Mouse (Mus musculus): ENCODE measurements around the gene 1700056E22Rik. TPM values are rescaled to one million over a fixed set of nuclear protein-coding genes. Genes with fewer than 3 reads are reported as not detected.

1700056E22Rik gene
- polyA plus RNA-seq, 1 experiment from 2014 or later, result 2.5 TPM

DNA sequence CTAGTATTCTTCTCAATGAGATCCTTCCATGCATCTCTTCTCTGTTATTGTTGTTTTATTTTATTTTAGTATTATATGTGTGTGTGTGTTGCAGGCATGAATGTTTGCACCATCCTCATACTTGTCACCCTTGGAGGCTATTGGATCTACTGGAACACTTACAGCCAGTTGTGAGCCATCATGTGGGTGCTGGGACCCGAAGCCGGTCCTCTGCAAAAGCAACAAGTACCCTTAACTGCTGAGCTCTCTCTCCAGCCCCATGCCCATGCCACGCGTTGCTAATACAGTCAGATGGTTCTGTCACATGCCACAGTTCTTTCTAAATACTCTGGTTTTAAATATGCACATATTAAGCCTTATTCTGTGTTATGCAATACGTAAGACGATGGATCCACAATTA is 22.8 kb downstream of the 1700056E22Rik start:
- 97% methylated on average over 6 of the region's 6 CpGs for WGBS
- Histone ChIP-seq H3K4me3 (replicated peaks) (no peak overlapping the region), H3K36me3 (replicated peaks) (no peaks in the 10 kb centered on the region), H3K4me2 (no peak overlapping the region), H3K27ac (no peak overlapping the region), H3K9ac (no peak overlapping the region), H3K4me1 (no peaks in the 10 kb centered on the region), H3K27me3 (no peaks in the 10 kb centered on the region), H3K9me3 (no peaks in the 10 kb centered on the region)
- no peak for ATAC-seq (ENCODE audit: low FRiP score)

DNA sequence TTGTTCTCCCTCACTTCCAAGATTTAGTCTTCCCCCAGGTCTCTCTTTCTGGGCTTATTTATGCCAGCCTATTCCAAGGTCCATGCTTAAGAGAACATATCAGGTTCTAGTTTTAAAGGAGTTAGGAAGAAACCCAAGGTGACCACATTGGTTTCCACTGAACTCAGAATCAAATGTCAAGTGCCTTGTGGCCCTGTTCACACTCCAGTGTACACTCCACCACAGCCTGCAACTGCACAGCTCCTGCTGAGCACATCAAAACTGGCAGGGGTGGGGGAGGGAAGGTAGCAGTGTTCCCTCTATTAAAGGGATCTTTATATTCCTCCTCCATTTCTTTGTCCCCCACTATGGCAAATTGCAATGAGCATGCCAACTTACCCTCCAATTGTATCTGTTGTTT is 28.0 kb downstream of the 1700056E22Rik start:
- H3K4me2 ChIP-seq, result no peak overlapping the region
- no peaks in the 10 kb centered on the region for H3K27me3 ChIP-seq
- no peak for ATAC-seq (ENCODE audit: low FRiP score)
- no peaks in the 10 kb centered on the region for H3K4me1 ChIP-seq
- H3K4me3 ChIP-seq (replicated peaks), result no peak overlapping the region
- no peaks in the 10 kb centered on the region for H3K9me3 ChIP-seq
- H3K9ac ChIP-seq, result no peak overlapping the region
- H3K27ac ChIP-seq, result no peak overlapping the region
- no peaks in the 10 kb centered on the region for H3K36me3 ChIP-seq (replicated peaks)

DNA sequence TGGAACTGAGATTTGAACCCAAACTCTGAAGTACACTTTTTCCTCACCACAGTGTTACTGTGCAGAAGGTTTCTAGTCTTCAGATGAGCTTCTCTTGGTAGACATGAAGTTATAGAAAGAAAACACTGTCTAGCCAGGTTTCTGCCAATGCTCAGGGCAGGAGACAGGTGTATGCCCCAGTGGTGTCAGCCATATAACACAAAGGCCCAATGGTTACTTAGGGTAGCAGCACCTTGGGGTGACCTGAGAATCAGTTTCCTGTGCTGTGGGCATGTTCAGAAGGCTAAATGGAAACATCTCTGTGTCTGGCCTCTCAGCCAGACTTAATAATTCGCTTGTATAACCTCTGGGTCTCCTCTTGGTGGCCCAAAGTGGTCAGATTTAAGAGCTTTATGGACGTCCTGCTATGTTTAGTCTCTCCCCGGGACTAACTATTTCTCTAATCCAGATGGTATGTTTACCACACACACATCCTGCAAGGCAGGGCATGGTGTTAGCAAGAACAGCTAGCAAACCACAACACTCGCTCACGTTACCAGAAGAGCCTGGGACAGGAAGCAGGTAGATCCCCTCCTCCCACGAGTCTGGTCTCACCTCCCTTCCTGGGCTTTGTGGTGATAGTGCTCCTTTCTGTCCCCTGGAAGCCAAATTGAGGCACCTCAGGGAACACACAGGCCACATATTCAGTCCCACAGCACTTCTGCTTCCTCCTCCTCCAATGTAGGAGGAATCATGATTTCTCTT is 28.6 kb downstream of the 1700056E22Rik start:
- H3K4me1 ChIP-seq, result no peaks in the 10 kb centered on the region
- H3K9ac ChIP-seq, result no peak overlapping the region
- no peak overlapping the region for H3K4me2 ChIP-seq
- H3K27me3 ChIP-seq, result no peaks in the 10 kb centered on the region
- ATAC-seq (ENCODE audit: low FRiP score), result no peak
- H3K27ac ChIP-seq, result no peak overlapping the region
- H3K4me3 ChIP-seq (replicated peaks), result no peak overlapping the region
- no peaks in the 10 kb centered on the region for H3K36me3 ChIP-seq (replicated peaks)
- no peaks in the 10 kb centered on the region for H3K9me3 ChIP-seq
- 78% methylated on average over 6 of the region's 6 CpGs for WGBS

DNA sequence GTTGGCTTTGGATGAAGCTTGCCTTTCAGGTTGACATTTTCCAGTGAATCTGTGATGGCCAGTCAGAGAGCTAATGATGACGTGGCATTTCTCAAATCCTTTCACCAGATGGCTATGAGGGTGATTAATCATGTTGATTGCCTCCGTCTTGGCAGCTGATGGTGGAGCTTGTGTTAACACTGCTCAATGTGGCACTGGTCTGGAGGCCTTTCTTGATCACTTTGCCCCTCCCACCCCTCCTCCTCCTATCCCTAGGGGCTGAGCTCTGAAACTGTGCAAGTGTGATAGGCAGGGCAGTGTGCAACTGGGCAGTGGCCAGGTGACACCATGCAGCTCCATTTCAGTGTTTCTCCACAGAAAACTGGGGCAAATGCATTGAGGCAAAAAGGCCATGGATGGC is 29.8 kb downstream of the 1700056E22Rik start:
- Histone ChIP-seq H3K27me3 (no peaks in the 10 kb centered on the region), H3K9ac (no peak overlapping the region), H3K27ac (no peak overlapping the region), H3K36me3 (replicated peaks) (no peaks in the 10 kb centered on the region), H3K4me1 (no peaks in the 10 kb centered on the region), H3K4me2 (no peak overlapping the region), H3K4me3 (replicated peaks) (no peak overlapping the region), H3K9me3 (no peaks in the 10 kb centered on the region)
- WGBS, result 77% methylated on average over 2 of the region's 2 CpGs
- no peak for ATAC-seq (ENCODE audit: low FRiP score)

DNA sequence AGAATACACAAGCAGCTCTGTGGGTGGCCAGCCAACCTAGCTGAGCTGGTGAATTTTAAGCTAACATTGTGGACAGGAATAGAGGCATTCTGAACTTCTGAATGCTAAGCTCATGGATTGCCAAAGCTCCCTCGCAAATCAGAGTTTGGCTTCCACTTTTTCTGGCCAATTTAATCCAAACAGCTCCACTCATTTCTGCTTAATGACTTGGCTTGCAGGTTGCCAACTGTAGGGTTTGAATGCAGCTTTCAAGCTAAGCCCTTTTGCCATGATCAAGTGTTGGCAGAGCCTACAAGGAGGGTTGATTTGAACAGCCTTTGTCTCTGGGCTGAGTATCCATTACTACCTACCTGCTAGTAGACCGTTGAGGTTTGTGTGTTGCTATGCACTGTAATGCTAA is 31.6 kb downstream of the 1700056E22Rik start:
- Histone ChIP-seq H3K9ac (no peak overlapping the region), H3K9me3 (no peaks in the 10 kb centered on the region), H3K27ac (no peak overlapping the region), H3K4me1 (no peaks in the 10 kb centered on the region), H3K4me3 (replicated peaks) (no peak overlapping the region), H3K27me3 (no peaks in the 10 kb centered on the region), H3K36me3 (replicated peaks) (no peaks in the 10 kb centered on the region), H3K4me2 (no peak overlapping the region)
- 74% methylated on average over 2 of the region's 2 CpGs for WGBS
- no peak for ATAC-seq (ENCODE audit: low FRiP score)

DNA sequence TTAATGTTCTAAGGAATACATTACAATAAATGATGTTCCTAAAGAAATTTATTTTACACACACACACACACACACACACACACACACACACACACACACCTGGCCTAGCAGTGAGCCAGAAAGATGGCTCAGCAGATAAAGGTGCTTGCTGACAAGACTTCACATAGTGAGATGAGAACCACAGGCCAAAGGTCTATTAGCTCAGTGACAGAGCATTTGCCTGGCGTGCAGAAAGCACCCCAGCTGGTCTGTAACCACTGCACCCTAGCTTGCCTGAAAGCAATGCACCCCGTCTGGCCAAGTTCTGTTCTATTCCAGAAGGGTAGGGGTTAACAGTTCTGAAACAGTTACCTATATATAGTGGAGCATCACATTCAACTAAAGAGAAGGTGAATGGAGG is 36.9 kb downstream of the 1700056E22Rik start:
- Histone ChIP-seq H3K4me1 (no peaks in the 10 kb centered on the region), H3K4me3 (replicated peaks) (no peak overlapping the region), H3K9ac (no peak overlapping the region), H3K27ac (no peak overlapping the region), H3K27me3 (no peaks in the 10 kb centered on the region), H3K4me2 (no peak overlapping the region), H3K36me3 (replicated peaks) (no peaks in the 10 kb centered on the region), H3K9me3 (no peaks in the 10 kb centered on the region)
- 79% methylated on average over 2 of the region's 2 CpGs for WGBS
- ATAC-seq (ENCODE audit: low FRiP score), result no peak

DNA sequence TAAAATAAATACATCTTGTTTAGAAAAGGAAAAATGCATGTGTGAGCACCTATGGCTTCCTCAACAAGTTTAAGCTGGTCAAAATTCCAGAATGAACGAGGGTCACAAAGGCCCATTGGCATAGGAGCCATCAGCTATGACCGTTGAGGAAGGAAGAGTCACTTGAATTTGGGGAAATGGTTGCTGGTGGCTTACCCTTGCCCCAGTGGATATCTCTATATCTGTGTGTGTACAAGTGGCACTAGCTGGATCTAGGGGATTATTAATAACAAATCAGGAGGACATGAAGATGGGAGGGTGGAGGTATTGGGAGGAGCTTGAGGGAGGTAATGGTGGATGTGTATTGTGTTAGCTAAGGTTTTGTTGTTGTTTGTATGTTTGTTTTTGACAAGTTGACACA is 42.2 kb downstream of the 1700056E22Rik start:
- Histone ChIP-seq H3K4me3 (replicated peaks) (no peak overlapping the region), H3K9ac (no peak overlapping the region), H3K36me3 (replicated peaks) (no peaks in the 10 kb centered on the region), H3K4me1 (no peaks in the 10 kb centered on the region), H3K4me2 (no peak overlapping the region), H3K9me3 (no peaks in the 10 kb centered on the region), H3K27me3 (no peaks in the 10 kb centered on the region), H3K27ac (no peak overlapping the region)
- ATAC-seq (ENCODE audit: low FRiP score), result no peak
- 93% methylated on average over 2 of the region's 2 CpGs for WGBS

DNA sequence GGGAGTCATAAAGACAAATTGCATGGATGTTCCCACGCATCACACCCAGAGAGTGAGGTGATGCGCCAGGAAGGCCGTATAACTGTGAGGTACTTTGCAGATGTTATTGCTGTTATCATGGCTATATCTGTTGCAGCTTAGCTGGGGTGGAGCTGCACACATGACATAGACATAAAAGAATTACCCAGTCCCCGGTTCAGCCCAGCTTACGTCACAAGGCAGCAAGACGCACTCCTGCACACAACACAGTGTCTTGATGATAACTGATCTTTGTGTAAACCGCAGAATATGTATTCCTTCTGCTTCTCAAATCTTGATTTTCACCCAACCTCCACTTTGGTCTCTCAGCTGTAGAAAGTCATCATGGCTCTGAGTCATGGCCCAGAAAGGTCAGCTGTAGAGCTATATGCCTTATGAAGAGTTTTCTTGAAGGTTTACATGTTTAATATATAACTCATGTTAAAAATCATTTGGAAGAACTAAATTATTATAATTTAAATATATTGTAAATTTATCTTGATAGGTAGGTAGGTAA is 46.3 kb downstream of the 1700056E22Rik start:
- no peak overlapping the region for H3K4me2 ChIP-seq
- no peak overlapping the region for H3K4me3 ChIP-seq (replicated peaks)
- H3K27me3 ChIP-seq, result no peaks in the 10 kb centered on the region
- H3K9ac ChIP-seq, result no peak overlapping the region
- H3K36me3 ChIP-seq (replicated peaks), result no peaks in the 10 kb centered on the region
- no peaks in the 10 kb centered on the region for H3K9me3 ChIP-seq
- no peak for ATAC-seq (ENCODE audit: low FRiP score)
- H3K27ac ChIP-seq, result no peak overlapping the region
- WGBS, result 96% methylated on average over 7 of the region's 7 CpGs
- no peaks in the 10 kb centered on the region for H3K4me1 ChIP-seq

Other genes with a start within 250 kb of the 1700056E22Rik start
- 10.2 and 11.4 TPM in 2 replicates for gene Dusp10, start 21.0 kb downstream of the 1700056E22Rik start, polyA plus RNA-seq (2016; fragmentation: Nextera tagmentation; extraction: Ambion mirVana)

All from forebrain, embryonic 12.5 days (tissue).